Mouse (Mus musculus): ENCODE measurements around the gene Tnp1.

The Tnp1 gene

DNA sequence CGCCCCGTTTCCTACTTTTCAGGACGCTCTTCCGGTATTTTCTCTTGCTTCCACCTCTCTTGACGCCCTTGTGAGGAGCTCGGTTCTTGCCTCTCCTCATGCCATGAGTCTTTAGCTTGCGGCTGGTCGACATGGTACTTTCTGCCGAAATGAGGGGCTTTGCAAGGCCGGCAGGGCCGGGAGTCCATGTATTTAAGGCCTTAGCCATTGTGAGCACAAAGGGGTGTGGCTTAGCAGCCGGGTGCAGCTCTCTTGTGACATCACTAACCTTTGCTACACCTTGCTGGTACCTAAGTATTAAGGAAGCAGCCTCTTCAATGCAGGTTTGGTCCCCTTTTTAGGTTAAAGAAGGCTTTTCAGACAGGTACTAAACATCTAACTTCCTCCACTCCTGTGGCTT is at the start of gene Tnp1:
TSS of gene Tnp1 (minus strand) at position 179 of the 400 bp plus-strand sequence.
- no peak for DNase-seq (ENCODE audit: low spot score)

DNA sequence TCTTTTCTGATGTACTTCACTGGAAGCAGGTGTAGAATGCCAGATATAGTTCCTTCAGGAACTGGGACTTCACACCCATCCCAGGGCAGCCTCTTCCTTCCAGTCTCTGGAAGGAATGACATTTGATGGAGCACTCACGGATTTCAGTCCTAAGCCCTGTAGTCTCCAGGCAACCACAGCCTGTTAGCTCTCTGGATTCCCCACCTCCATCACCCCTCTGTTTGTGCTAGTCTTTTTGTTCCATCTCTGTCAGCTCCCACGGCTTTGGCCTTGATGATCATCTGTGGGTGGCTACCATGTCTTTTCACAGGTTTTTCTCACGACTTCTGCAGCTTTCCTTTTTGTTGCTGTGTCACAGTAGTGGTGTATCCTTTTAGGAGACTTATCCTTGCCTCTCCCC is 48.6 kb upstream of the Tnp1 start:
- DNase-seq (ENCODE audit: low spot score) = no peak

DNA sequence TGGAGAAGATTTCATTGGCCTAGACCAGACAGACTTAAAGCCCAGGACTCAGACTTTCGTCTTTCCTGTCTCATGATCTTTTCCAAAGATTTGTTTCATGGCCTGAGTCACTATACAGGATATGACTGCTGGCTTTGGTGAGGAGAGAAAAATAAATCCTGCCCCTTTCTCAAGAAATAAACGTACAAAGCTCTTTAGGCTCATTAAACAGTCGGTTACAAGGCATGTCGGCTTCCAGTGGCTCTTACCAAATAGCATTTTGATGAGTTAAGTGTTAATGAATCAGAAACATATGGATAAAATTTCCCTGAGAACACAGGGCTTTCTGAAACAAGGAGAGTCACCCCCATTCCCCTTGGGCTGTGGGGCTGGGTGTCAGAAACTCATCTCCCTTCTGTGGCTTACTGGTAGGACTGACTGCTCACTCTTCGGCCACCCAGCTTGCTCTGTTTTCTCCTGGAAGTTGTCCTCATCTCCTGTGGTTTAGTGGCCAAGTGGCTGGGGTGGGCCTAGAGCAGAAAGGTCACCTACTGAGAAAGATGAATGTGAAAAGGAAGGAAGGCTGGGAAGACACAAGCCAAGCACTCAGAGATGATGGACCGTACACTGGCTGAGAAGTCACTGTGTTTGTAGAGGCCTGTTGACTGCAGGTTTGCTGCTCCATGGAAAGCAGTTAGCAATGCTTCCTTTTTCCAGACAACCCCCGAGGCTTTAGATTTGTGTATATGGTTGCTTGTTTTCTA is 46.0 kb upstream of the Tnp1 start:
- DNase-seq (ENCODE audit: low spot score) = no peak

GRCm38 (mm10) chr1:73060271-73060670 is 44.6 kb upstream of the Tnp1 start:
- no peak for DNase-seq (ENCODE audit: low spot score)

- no peak for DNase-seq (ENCODE audit: low spot score)
Observed at GRCm38 (mm10) chr1:73056266-73057001, 40.7 kb upstream of the Tnp1 start.

- DNase-seq (ENCODE audit: low spot score) = no peak
Observed at GRCm38 (mm10) chr1:73055820-73056219, 40.1 kb upstream of the Tnp1 start.

GRCm38 (mm10) chr1:73055206-73055605 is 39.5 kb upstream of the Tnp1 start:
- no peak for DNase-seq (ENCODE audit: low spot score)

- no peak for DNase-seq (ENCODE audit: low spot score)
Observed at GRCm38 (mm10) chr1:73053545-73054326, 38.0 kb upstream of the Tnp1 start.

- no peak for DNase-seq (ENCODE audit: low spot score)
Observed at GRCm38 (mm10) chr1:73046896-73047672, 31.4 kb upstream of the Tnp1 start.

GRCm38 (mm10) chr1:73045948-73046685 is 30.4 kb upstream of the Tnp1 start:
- no peak for DNase-seq (ENCODE audit: low spot score)

GRCm38 (mm10) chr1:73043671-73044070 is 28.0 kb upstream of the Tnp1 start:
- DNase-seq (ENCODE audit: low spot score) = no peak

DNA sequence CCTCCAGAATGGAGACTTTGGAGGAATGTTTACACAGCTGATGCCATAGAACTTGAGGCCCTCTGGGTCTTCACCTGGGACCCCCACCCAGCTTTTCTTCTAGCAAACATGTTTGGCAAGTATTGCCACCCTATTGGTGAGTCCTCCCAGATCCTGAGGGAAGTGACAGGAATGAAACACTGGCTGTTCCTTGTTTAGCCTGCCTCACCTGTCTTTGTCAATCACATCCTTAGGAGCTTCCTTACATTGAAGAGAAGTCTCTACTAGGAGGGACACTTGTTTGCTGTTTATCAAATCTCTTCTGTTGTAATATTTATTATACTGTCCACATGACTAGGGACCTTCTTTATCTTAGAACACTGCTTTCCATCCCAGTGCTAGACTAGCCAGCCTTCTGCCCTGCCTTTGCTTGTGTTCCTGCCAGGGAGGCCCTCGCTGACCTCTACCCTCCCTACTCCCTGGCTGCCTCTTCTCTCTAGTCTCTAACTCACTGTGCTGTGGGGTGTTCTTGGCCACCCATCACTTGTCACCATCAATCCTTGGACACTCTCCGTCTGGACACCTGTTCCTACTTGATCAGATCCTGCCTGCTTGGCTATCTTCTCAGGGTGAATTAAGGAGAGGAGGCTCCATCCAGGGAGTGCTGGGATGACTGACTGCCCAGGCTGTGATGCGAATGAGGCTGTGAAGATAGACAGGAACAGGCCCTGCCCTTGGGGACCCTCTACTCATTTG is 25.1 kb upstream of the Tnp1 start:
- no peak for DNase-seq (ENCODE audit: low spot score)

- no peak for DNase-seq (ENCODE audit: low spot score)
Observed at GRCm38 (mm10) chr1:73038532-73038931, 22.8 kb upstream of the Tnp1 start.

- no peak for DNase-seq (ENCODE audit: low spot score)
Observed at GRCm38 (mm10) chr1:73036536-73036935, 20.8 kb upstream of the Tnp1 start.

GRCm38 (mm10) chr1:73035726-73036125 is 20.0 kb upstream of the Tnp1 start:
- DNase-seq (ENCODE audit: low spot score) = no peak

GRCm38 (mm10) chr1:73032491-73032890 is 16.8 kb upstream of the Tnp1 start:
- no peak for DNase-seq (ENCODE audit: low spot score)

DNA sequence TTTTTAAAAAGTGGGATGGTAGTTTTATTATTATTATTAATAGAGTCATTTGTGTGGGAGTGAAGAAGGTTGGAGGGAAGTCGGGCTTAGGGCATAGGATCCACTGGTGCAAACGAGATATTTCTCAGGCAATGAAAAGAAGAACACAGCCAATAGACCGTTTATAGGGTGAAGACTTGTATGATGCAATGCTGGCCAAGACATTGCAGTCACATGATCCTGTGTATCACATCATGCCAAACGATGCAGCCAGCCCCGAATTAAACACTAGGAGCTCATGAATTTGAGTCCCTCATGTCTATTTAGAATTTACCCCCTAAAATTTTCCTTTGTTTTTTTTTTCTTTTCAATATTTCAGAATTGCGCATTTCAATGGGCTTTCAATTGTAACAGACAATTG is 13.0 kb upstream of the Tnp1 start:
- DNase-seq (ENCODE audit: low spot score) = no peak

- DNase-seq (ENCODE audit: low spot score) = no peak
Observed at GRCm38 (mm10) chr1:73027381-73027780, 11.7 kb upstream of the Tnp1 start.

DNA sequence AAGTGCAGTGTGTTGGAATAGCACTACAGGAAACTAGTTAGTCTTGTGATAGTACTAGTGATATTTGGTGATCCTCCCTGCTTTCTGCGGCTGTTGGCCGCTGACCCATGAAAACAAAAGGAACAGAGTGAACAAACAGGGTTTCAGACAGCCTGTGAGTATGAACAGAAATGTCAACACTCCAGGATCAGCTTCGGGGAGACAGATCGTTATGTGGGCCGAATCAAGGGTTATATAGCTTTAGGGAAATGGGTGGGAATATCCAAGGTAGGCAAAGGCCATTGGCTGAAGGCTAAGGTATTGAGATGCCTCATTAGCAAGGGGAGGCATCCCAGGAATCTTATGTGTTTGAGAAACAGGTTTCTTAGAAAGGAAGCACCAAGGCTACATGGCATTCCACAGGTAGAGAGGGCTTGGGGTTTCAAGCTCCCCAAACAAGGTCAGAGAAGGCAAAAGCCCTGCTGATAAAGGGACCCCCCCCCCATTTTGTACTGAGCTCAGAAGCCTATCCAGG is 11.1 kb upstream of the Tnp1 start:
- no peak for DNase-seq (ENCODE audit: low spot score)

DNA sequence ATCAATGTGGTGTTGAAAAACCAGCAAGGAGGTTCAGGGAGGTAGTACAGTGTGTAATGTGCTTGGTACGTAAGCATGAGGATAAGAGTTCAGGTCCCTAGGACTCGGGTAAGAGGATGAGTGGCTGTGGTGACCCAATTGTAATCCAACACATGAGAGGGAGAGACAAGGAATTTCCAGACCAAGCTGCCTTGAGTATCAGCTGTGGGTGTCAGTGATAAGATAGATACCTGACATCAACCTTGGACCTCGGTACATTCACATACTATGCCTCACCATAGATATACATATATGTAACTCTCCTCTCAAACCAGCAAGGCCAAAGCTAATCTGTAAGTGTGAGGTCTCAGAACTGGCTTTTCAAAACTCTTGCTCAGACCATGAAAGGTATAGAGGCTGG is 10.4 kb upstream of the Tnp1 start:
- DNase-seq (ENCODE audit: low spot score) = no peak

Measured in ovary, postnatal 14 days (tissue).